Mouse (Mus musculus): ENCODE measurements at regions not wholly inside any gene's neighbourhood (a gene's known extent, or its start where the extent isn't known, plus 50 kb on each side); places are given as distances from the start of the nearest gene placed in this dataset.

DNA sequence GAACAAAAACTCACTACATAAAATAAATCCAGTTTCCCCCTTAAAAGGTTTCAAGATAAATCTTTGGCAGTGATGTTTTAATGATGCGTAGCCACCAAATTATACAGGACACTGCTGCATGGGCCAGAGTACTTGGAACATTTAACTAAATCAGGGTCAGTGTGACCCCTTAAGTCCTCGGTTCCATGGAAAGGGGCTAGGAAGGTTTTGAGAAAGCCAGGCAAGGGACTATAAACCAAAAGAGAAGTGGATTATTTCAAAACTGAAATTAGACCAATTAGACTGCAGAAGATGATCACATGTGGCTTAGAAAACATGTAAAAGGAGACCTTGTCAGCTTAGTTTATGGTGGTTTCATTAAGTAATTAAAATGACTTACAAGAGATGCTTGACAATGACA lies 276.6 kb upstream of the N6amt1 start:
- in situ Hi-C loops (cut with MseI, MboI): no loop called here

- in situ Hi-C loops (cut with MseI, MboI): no loop called here
Observed at GRCm38 (mm10) chr16:87069294-87069693, 284.7 kb upstream of the N6amt1 start.

- in situ Hi-C loops (cut with MseI, MboI): no loop called here
Observed at GRCm38 (mm10) chr16:87067981-87068380, 286.0 kb upstream of the N6amt1 start.

- in situ Hi-C loops (cut with MseI, MboI): no loop called here
Observed at GRCm38 (mm10) chr16:87067523-87067922, 286.5 kb upstream of the N6amt1 start.

DNA sequence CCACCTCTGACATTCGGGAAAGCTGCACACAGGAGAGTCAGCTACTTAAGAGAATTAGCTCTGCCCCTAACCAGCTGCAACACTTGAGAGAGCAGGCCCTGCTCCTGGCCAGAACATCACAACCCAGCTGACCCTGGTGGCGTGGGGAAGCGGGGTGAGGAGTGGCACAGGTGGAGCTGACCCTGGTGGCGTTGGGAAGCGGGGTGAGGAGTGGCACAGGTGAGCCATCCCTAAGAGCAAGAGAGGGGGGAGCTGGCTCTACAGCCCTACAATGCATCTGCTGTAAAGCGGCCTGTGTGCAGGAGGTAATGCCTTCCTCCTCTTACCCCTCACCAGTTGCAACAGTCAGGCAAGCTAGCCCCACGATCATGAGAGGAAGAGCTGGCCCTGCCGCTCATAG lies 293.5 kb upstream of the N6amt1 start:
- in situ Hi-C loops (cut with MseI, MboI): no loop called here

DNA sequence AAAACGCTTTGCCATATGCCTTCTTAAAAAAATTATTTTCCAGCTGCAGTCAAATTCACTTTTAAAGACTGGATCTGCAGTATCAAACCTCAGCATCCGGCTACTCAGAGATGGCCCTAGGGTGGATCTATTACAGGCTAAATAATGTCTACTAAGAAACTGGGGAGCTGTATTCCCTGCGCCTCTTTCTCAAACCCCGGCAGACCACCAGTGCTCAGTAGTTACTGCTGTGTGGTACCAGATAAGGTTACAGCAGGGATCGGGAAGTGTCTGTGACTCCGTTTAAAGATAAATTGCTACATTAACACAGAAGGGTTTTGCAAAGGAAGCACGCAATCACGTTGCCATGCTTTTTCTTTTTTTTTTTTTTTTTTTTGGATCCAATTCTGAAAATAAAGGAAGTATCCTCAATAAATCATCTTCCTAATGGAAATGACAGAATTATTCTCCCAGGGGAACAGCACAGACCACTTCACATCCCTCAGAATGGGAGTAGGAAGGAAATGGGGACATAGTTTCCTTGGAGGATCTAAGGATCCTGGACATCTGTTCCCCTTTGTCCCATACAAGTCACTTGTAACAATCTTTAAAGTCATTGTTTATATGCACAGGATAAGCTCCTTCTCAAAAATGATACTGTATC lies 304.1 kb upstream of the N6amt1 start:
- in situ Hi-C loops (cut with MseI, MboI): no loop called here

GRCm38 (mm10) chr16:87044773-87045561 lies 309.0 kb upstream of the N6amt1 start:
- in situ Hi-C loops (cut with MseI, MboI): no loop called here

GRCm38 (mm10) chr16:87043689-87044088 lies 310.3 kb upstream of the N6amt1 start:
- in situ Hi-C loops (cut with MseI, MboI): no loop called here

GRCm38 (mm10) chr16:87040366-87040765 lies 313.6 kb upstream of the N6amt1 start:
- in situ Hi-C loops (cut with MseI, MboI): no loop called here

GRCm38 (mm10) chr16:87039861-87040260 lies 314.1 kb upstream of the N6amt1 start:
- in situ Hi-C loops (cut with MseI, MboI): no loop called here

DNA sequence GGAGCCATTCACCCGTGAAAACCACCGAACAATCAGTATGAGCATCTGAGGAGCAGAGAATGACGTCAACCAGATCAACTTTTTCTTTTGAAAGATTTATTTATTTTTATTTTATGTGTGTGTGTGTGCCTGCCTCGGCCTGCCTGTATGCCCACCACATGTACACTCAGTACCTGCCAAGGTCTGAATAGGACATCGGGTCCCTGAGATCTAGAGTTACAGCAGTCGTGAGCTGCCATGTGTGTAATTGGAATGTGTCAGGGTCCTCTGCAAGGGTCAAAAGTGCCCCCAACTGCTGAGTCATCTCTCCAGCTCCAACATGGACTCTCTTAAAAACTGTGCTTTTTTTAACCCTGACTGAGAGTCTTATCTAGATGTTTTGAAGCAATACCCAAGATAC lies 316.9 kb upstream of the N6amt1 start:
- in situ Hi-C loops (cut with MseI, MboI): no loop called here

DNA sequence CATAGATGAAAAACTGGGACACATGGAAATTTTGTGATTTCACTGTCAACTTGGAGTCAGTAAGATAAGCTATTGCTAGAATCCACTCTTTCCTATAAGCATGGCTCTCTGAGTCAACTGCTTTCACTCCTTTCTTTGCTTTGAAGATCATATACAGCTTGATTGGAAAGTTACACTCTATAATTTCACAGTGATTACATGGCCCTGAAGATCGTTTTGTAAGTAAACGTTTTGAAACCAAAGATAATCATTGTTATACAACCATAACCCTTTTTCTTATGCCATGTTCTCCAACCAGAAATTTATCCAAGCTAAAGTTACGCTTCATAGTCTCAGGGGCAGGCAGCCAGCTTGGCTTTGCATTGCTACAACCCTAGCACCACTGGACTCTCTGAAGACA lies 322.1 kb upstream of the N6amt1 start:
- in situ Hi-C loops (cut with MseI, MboI): no loop called here

DNA sequence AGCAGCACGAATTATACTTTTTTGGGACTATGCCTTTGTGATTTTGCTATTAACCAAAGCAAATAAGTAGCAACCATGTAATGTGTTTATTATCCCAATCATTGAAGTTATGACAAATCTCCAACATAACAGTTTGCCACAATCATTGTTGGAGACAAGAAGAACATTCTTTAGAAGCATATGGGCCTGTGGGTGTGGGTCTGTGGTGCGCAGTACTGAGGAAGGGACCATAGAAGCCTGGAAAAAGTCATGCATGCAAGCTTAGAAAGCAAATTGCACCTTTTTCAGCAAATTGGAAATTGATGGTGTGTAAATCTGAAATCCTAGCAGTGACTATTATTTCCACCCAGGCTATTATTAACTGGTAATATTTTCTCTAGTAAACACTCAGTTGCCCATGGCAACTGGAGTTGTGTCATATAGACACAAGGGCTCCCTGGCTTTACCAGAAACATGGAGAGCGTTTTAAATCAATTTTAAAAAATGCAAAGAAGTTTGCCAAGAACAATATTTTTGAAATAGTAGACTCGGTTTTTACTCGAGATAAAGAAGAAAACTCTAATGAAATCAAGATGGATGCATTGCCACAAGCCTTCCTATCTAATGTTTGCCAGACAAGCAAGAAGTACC lies 325.4 kb upstream of the N6amt1 start:
- in situ Hi-C loops (cut with MseI, MboI): no loop called here

GRCm38 (mm10) chr16:87027621-87028020 lies 326.4 kb upstream of the N6amt1 start:
- in situ Hi-C loops (cut with MseI, MboI): no loop called here

DNA sequence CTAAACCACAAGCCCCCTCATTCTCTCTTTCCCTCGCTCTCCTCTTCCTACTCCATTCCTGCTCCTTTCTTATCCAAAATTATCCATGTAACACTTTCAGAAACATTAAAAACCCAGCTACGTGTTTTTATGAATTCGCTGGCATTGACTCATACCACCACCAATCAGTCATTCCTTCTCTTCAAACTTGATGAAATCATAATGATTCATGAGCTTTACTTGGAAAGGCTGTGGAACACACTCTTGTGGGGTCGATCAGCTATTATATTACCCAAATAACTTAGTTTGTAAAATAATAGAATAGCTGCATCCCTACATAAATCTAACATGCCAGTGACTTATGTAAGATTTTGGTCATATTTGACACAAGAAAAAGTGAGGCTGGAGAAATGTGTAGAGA lies 331.9 kb upstream of the N6amt1 start:
- in situ Hi-C loops (cut with MseI, MboI): no loop called here

- in situ Hi-C loops (cut with MseI, MboI): no loop called here
Observed at GRCm38 (mm10) chr16:87017107-87017670, 336.8 kb upstream of the N6amt1 start.

GRCm38 (mm10) chr16:87001579-87001978 lies 352.4 kb upstream of the N6amt1 start:
- in situ Hi-C loops (cut with MseI, MboI): no loop called here

- in situ Hi-C loops (cut with MseI, MboI): no loop called here
Observed at GRCm38 (mm10) chr16:87001135-87001534, 352.9 kb upstream of the N6amt1 start.

GRCm38 (mm10) chr16:86971691-86972090 lies 382.3 kb upstream of the N6amt1 start:
- in situ Hi-C loops (cut with MseI, MboI): no loop called here

DNA sequence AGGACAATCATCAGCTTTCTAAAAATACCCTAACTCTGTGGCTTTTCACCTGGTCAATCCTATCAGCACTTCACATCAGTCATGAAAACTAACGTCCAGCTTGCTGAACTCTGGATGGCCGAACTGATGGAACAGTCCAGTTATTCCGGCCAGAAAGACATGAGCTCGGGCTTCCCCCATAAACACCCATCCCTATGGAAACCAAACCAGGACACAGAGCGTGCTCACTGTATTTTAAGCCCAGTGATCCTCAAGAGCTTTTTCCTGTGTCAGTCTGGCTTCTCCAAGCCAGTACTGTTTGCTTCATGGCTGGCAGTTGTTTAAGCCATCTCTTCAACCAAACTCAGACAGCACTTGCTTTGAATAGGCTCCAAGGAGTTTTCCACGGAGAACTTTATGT lies 404.3 kb upstream of the N6amt1 start:
- in situ Hi-C loops (cut with MseI, MboI): no loop called here

DNA sequence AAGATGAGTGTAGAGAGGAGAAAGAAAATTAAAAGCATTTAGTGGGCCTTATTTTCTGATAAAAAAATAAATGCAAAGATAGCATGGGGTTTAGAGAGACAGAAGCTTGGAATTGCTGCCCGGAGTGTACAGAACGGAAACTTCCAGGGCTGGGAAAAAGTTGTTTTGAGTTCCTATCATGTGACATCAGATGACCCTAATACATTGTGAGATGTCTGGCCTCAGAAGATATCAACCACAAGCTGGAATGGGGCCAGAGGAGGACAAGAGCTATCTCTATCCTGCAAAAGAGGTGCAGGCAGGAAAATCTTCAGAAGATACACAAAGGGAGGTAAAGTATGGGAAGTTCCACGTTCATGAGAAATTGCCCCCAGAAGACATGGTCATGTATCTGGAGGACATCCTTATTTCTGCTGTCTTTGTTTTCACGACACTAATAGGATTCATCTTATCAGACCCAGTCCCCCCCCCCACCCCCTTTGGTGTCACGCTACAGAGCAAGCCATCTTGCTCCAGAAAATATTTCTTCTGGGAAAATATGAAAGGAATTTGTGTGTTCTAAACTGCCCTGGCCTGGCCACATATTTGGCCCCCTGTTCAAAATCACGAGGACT lies 408.3 kb upstream of the N6amt1 start:
- in situ Hi-C loops (cut with MseI, MboI): no loop called here

- in situ Hi-C loops (cut with MseI, MboI): no loop called here
Observed at GRCm38 (mm10) chr16:86945058-86945457, 408.9 kb upstream of the N6amt1 start.
